Mouse (Mus musculus): Measurements from ENCODE around the gene Calr. TPM values are rescaled to one million over a fixed set of nuclear protein-coding genes. Genes with fewer than 3 reads are reported as not detected.
"Not testable (repeated sequence)": the region's sequence is repeated elsewhere in the genome, so short reads cannot be mapped to it uniquely, and the experiment has no call there.

The Calr gene
- total RNA-seq, 2 experiments from 2014 or later = 444 to 464 TPM

GRCm38 (mm10) chr8:84845355-84846093, 1.2 kb downstream of the Calr start:
- peak; percentile 34 to 59 for DNase-seq (ENCODE audit: low spot score in 2 of 2)

DNA sequence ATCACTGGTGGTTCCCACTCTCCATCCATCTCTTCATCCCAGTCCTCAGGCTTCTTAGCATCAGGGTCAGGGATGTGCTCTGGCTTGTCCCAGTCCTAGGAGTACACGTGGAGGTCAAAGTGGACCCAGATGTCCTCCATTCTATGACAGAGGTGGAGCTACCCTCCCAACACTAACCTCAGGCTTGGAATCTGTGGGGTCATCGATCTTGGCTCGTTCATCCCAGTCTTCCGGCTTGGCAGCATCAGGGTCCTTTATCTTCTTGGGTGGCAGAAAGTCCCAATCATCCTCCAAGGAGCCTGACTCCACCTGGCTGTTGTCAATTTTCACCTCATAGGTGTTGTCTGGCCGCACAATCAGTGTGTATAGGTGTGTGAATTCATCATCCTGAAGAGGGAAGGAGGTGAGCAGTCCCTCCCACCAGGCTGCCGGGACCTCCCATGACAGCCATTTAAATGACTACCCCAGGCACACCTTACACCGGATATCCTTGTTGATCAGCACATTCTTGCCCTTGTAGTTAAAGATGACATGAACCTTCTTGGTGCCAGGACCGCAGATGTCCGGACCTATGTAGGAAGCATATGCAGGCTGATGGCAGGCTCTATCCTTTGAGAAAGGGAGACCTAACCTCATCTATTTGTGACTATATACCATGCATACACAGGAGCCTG, 2.2 kb downstream of the Calr start:
- no peak for DNase-seq (ENCODE audit: low spot score in 2 of 2)

DNA sequence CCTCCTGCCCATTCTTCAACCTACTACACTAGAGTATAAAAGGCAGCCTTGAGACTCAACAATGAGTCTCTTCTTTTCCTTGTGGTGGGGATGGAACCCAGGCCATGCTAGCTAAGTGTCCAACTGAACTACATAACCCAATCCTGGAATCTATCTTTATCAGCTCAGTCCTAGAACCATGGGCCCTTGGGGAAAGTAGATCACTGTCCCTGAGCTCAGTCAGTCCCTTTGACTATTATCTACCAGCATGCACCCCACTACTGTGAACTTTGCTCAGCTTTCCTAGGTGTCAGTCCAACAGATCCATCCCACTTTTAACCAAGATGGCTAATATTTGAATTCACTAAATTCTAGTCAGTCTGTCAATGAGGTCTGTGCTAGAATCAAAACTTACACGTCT, 5.2 kb downstream of the Calr start:
- DNase-seq (ENCODE audit: low spot score in 2 of 2) = no peak

- peak; percentile 89 to 91 for DNase-seq (ENCODE audit: low spot score in 2 of 2)
Measured at GRCm38 (mm10) chr8:84840248-84840999, 6.3 kb downstream of the Calr start, which contains the start of gene Rad23a. Rad23a (minus strand) TSS chr8:84840665.

DNA sequence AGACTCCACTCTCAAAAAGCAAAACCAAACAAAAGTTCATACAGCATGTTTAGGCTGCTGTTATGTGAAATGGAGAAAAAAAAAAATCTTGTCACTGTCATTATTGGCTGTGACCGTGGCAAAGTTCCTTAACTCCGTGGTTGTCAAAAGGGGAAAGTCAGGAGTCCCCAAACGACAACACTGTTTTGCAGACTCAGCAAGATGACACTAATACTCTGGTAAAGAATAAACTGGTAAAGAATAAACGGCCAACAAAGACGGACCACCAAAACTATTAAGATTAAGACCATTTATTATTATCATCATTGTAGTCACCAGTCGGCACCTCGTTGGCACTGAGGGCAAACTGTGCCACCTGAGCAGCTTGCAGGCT, 6.9 kb downstream of the Calr start:
- no peak for DNase-seq (ENCODE audit: low spot score in 2 of 2)

GRCm38 (mm10) chr8:84839411-84839810, 7.3 kb downstream of the Calr start:
- no peak for DNase-seq (ENCODE audit: low spot score in 2 of 2)

GRCm38 (mm10) chr8:84838513-84838912, 8.2 kb downstream of the Calr start:
- DNase-seq (ENCODE audit: low spot score in 2 of 2) = no peak

DNA sequence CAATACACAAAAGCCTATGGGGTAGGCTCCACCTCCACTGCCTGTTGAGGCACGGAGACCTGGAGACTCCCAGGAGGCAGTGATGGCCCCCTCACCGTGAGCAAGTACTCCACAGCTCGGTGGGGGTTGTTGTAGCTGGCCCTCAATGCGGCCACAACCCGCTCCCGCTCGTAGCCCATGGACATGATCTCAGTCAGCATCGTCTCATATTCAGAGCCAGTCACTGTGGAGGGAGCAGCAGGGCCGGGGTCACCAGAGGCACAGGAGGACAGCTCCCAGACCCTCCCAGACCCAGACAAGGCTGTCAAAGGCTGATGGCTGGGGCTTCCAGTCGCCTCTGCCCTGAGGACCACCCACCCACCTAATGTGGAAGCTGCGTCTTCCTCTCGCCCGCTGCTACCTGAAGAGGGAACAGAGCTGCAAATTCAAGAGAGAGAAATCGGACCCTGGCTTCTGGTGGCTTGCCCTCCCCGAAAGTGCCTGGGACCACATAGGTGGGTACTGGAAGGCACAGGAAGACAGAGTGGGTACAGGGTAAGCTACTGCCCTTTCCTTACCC, 8.7 kb downstream of the Calr start:
- no peak for DNase-seq (ENCODE audit: low spot score in 2 of 2)

DNA sequence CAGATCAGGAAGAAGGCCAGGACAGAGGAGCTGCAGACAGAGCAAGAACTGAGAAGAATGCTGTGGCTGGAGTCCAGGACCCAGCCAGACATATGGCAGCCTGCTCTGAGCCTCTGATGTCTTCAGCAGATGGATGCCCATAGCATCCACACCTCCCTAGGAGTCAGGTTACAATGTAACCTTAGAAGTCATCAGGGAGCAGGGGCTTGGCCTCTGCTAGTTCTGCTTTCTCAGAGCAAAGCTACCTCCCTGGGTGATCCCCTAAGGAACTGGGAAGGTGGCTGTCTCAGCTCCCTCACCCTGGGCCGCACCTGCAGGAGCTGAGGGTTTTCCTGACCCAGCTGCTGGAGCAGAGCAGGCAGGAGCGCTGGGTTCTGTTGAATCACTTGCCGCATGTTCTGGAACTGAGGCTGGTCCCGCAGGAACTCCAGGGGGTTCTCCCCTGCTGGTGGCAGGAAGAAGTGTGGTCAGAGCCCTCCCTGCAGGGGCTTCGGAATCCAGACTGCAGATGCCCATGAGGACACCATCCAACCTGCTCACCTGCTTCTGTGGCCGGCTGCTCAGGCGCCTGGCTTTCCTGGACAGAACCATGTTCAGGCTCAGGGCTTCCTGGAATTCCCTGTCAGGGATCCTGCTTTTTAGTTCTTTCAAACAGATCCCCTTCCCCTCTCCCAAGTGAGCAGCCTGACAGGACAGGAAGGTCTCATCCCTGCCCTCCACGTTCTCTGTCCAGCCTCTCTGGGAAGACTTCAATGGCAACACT, 9.4 kb downstream of the Calr start:
- DNase-seq (ENCODE audit: low spot score in 2 of 2) = no peak

GRCm38 (mm10) chr8:84834866-84835855, 11.6 kb downstream of the Calr start:
- DNase-seq (ENCODE audit: low spot score in 2 of 2) = peak; percentile 90 to 91

DNA sequence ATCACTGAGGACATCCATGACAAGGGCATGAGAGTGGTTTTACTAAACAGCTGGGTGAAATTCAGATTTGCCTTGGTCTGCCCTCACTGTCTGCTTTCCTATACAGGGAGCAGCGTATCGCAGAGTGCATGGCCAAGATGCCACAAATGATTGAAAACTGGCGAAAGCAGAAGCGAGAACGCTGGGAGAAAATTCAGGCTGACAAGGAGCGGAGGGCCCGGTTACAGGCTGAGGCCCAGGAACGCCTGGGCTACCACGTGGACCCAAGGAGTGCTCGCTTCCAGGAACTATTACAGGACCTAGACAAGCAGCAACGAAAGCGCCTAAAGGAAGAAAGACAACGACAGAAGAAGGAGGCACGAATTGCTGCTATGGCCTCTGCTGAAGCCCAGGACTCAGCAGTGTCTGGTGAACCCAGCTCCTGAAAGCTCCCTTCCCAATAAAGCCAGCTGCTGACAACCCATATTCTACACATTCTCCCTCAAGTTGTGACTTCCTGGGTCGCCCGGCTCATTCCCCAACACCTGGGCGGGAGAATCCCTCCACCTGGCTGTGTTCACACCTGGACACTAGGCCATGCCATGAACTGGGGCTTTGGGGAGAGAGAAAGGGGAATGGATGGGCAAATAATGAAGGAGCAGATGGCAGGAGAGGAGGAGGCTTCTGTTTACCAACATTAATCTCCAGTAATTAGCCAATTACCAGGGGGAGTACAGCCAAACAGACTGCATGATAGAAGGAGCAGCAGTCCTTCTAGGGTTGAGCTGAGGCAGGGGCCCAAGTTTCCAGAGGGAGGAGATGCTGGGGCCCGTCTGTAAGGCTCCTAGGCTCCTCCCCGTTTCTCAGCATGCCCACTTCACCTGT, 12.5 kb downstream of the Calr start:
- no peak for DNase-seq (ENCODE audit: low spot score in 2 of 2)

GRCm38 (mm10) chr8:84832759-84833742, 13.7 kb downstream of the Calr start:
- no peak for DNase-seq (ENCODE audit: low spot score in 2 of 2)

- DNase-seq (ENCODE audit: low spot score in 2 of 2) = peak; percentile 78 to 87
Measured at GRCm38 (mm10) chr8:84832034-84832717, 14.6 kb downstream of the Calr start.

GRCm38 (mm10) chr8:84831490-84831889, 15.2 kb downstream of the Calr start, which contains the start of gene Gadd45gip1:
Gadd45gip1 (plus strand) TSS chr8:84831522.
- no peak for DNase-seq (ENCODE audit: low spot score in 2 of 2)

- DNase-seq (ENCODE audit: low spot score in 2 of 2) = not testable (repeated sequence)
Measured at GRCm38 (mm10) chr8:84826518-84826917, 20.2 kb downstream of the Calr start.

DNA sequence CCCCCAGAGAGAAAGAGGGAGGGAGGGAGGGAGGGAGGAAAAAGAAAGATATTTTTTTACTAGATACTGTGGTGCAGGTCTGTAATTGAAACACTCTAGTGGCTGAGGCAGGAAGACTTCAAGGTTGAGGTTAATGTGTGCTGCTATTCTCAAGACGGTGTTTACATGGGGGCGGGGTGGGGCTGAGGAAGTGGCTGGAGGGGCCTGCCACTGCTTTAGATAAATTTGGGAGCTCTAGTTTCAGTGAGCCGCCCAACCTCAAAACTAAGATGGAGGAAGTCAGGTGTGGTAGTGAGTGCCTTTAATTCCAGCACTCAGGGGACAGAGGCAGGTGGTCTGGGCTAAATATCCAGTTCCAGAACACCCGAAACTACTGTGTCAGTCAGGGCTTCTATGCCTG, 21.1 kb downstream of the Calr start:
- no peak for DNase-seq (ENCODE audit: low spot score in 2 of 2)

DNA sequence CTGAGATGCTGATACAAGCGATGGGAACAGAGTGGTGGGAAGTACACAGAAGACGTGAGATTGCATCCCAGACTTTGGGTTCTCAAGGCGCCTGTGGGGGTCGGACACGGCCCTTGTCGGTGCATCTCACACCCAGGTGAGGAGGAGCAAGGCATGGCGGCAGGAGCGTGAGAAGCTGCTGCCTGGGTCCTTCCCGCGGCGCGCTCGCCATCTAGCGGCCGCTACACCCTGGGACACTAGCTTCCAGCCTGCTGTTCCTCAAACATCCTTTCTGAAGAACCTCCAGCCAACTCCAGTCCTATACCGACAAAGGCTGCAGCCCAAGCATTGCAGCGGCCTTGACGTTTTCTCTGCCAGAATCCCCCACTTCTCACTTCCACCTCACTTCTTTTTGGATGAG, 23.1 kb downstream of the Calr start:
- DNase-seq (ENCODE audit: low spot score in 2 of 2) = peak; percentile 59 to 76

Measured in layer of hippocampus, postnatal 10 days (tissue).